Mouse (Mus musculus) midbrain, embryonic 15.5 days (tissue): ENCODE data around the gene Rpl35. TPM values are rescaled to one million over a fixed set of nuclear protein-coding genes. Genes with fewer than 3 reads are reported as not detected.

Experiments
- ATAC-seq: fragments of 200-750 bp; cut with Nextera tagmentation; replicated peaks from 2 replicates; pipeline ENCODE4 v1.8.0; 2017; ENCODE audit warnings: moderate TSS enrichment
- H3K27ac ChIP-seq: fragments of 300-500 bp; sonication (generic); 2 replicates; pipeline ENCODE4 v1.5.1; 2015; ENCODE audit warnings: mild to moderate bottlenecking, inconsistent platforms
- H3K27me3 ChIP-seq: fragments of 300-500 bp; sonication (generic); replicated peaks from 2 replicates; pipeline ENCODE4 v1.6.1; 2015; ENCODE audit warnings: inconsistent platforms
- H3K36me3 ChIP-seq: fragments of 300-500 bp; sonication (generic); replicated peaks from 2 replicates; pipeline ENCODE4 v1.6.1; 2015; ENCODE audit warnings: inconsistent platforms
- H3K4me1 ChIP-seq: fragments of 300-500 bp; sonication (generic); 2 replicates; pipeline ENCODE4 v1.6.1; 2015; ENCODE audit warnings: inconsistent platforms
- H3K4me2 ChIP-seq: fragments of 300-500 bp; sonication (generic); 2 replicates; pipeline ENCODE4 v1.6.1; 2015; ENCODE audit warnings: inconsistent platforms, mild to moderate bottlenecking, moderate library complexity
- H3K4me3 ChIP-seq: fragments of 300-500 bp; sonication (generic); 2 replicates; pipeline ENCODE4 v1.5.1; 2015; ENCODE audit warnings: mild to moderate bottlenecking, inconsistent platforms
- H3K9ac ChIP-seq: fragments of 300-500 bp; sonication (generic); 2 replicates; pipeline ENCODE4 v1.6.1; 2015; ENCODE audit warnings: mild to moderate bottlenecking, inconsistent platforms
- H3K9me3 ChIP-seq: fragments of 300-500 bp; sonication (generic); 2 replicates; pipeline ENCODE4 v1.6.1; 2016; ENCODE audit warnings: inconsistent platforms
- WGBS: fragments of 180-500 bp; shearing (Covaris S2); methylation state at CpG from one replicate; pipeline ENCODE4 v1.1.7; 2015; ENCODE audit warnings: mixed read lengths; 5-methylcytosine and 5-hydroxymethylcytosine counted together
- polyA plus RNA-seq: library from polyadenylated mRNA; unstranded; fragments of >200 nt; fragmentation: Nextera tagmentation; extraction: Ambion mirVana; gene quantifications from 2 replicates; pipeline ENCODE4 v1.2.1, GENCODE M21; 2015

Rpl35 gene
- polyA plus RNA-seq, 1 experiment from 2014 or later, result 527 TPM

- Histone ChIP-seq H3K9me3 (no peaks in the 10 kb centered on the region), H3K4me1 (peaks cover 62% of the 10 kb centered on the region), H3K27me3 (no peaks in the 10 kb centered on the region), H3K36me3 (peaks cover 11% of the 10 kb centered on the region), H3K9ac (no peak overlapping the region), H3K4me2 (peak overlapping the region; percentile 89), H3K4me3 (peak overlapping the region; percentile 86), H3K27ac (no peak overlapping the region)
- 92% methylated on average over 14 of the region's 14 CpGs for WGBS
- no peak for ATAC-seq
These were observed 816 bp upstream of the Rpl35 start for GRCm38 (mm10) chr2:39006149-39006730.

DNA sequence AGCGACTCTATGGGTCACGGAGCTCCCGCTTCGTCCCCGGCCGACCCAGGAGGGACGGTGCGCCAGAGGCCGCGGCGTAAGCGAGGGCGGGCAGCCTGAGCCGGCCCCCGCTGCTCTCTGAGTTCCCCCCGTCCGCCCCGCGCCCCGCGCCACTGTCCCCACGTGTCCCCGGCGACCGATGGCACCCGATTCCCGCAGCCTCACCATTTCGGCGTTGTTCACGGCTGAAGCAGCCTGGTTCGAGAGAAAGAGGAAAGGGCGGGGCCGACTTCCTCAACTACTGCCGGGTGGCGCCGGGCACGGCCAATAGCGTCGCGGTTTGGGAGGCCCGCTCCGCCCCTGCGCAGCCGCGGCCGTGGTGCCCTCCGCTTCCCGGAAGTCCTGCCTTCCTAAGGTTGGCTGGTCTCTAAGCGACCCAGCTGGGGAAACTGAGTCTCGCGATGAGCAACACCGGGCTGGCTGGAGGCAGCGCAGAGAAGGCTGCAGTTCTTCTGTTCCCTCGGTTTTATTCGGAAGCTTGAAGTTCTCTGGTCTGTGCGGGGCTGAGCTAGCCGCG lies 466 bp downstream of the Rpl35 start, which contains the start of gene Arpc5l:
TSS of gene Arpc5l (plus strand) at position 469 of the 556 bp plus-strand sequence.
- H3K9me3 ChIP-seq, result no peaks in the 10 kb centered on the region
- H3K36me3 ChIP-seq, result peaks cover 24% of the 10 kb centered on the region
- no peaks in the 10 kb centered on the region for H3K27me3 ChIP-seq
- H3K27ac ChIP-seq, result peak within 1 kb of the TSS; percentile 89
- peak within 1 kb of the TSS; percentile 89 for H3K4me2 ChIP-seq
- peak within 1 kb of the TSS; percentile 86 for H3K4me3 ChIP-seq
- peaks cover 53% of the 10 kb centered on the region for H3K4me1 ChIP-seq
- under 1% methylated on average over 57 of the region's 58 CpGs for WGBS
- peak within 1 kb of the TSS; percentile 88 for H3K9ac ChIP-seq
- ATAC-seq, result peak; percentile 89

- Histone ChIP-seq H3K27ac (peak overlapping the region; percentile 89), H3K4me2 (peak overlapping the region; percentile 89), H3K9me3 (no peaks in the 10 kb centered on the region), H3K27me3 (no peaks in the 10 kb centered on the region), H3K9ac (peak overlapping the region; percentile 88), H3K36me3 (peaks cover 29% of the 10 kb centered on the region), H3K4me1 (peaks cover 48% of the 10 kb centered on the region), H3K4me3 (peak overlapping the region; percentile 86)
- WGBS, result 0% methylated on average over 11 of the region's 11 CpGs
- ATAC-seq, result peak; percentile 2; the same call in 1 of the 2 replicates
These were observed 1.1 kb downstream of the Rpl35 start for GRCm38 (mm10) chr2:39004372-39004771.

DNA sequence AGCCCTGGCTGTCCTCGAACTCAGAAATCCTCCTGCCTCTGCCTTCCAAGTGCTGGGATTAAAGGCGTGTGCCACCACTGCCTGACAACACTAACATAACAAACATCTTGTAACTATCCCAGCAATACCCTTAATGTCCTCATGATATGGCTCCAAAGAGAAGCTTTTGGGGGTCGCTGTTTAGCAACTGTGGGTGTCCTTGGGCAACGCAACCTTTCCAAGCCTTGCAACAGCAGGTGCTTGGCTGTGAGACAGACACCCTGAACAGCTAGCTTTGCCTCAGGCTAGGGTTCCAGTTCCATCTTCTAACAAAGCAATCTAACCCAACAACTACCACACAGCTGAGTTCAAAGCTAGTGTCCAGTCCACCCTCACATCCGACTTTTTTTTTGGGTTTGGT lies 1.9 kb downstream of the Rpl35 start:
- Histone ChIP-seq H3K4me3 (peak overlapping the region; percentile 86), H3K9me3 (no peaks in the 10 kb centered on the region), H3K27ac (no peak overlapping the region), H3K27me3 (no peaks in the 10 kb centered on the region), H3K4me1 (peaks cover 40% of the 10 kb centered on the region), H3K4me2 (peak overlapping the region; percentile 89), H3K36me3 (peaks cover 29% of the 10 kb centered on the region), H3K9ac (no peak overlapping the region; the same call in 1 of the 2 replicates)
- no peak for ATAC-seq
- WGBS, result 71% methylated on average over 5 of the region's 5 CpGs

- Histone ChIP-seq H3K4me2 (peak overlapping the region; percentile 89), H3K36me3 (peaks cover 29% of the 10 kb centered on the region), H3K27me3 (no peaks in the 10 kb centered on the region), H3K9me3 (no peaks in the 10 kb centered on the region), H3K9ac (no peak overlapping the region), H3K4me1 (peaks cover 40% of the 10 kb centered on the region), H3K4me3 (peak overlapping the region; percentile 86; the same call in 1 of the 2 replicates), H3K27ac (no peak overlapping the region)
- no peak for ATAC-seq
- 51% methylated on average over 8 of the region's 8 CpGs for WGBS
These were observed 2.3 kb downstream of the Rpl35 start for GRCm38 (mm10) chr2:39003106-39003505.

- Histone ChIP-seq H3K4me1 (peaks cover 38% of the 10 kb centered on the region), H3K36me3 (peaks cover 29% of the 10 kb centered on the region), H3K27me3 (0 out of 2 replicates have a peak, but pooled peaks cover 4% of the 10 kb centered on the region), H3K4me3 (no peak overlapping the region), H3K27ac (no peak overlapping the region), H3K4me2 (no peak overlapping the region), H3K9ac (no peak overlapping the region), H3K9me3 (no peaks in the 10 kb centered on the region)
- 89% methylated on average over 3 of the region's 3 CpGs for WGBS
- no peak for ATAC-seq
These were observed 3.6 kb downstream of the Rpl35 start for GRCm38 (mm10) chr2:39001866-39002265.

GRCm38 (mm10) chr2:39000587-39000919 lies 4.9 kb downstream of the Rpl35 start:
- Histone ChIP-seq H3K4me2 (no peak overlapping the region), H3K36me3 (peaks cover 29% of the 10 kb centered on the region), H3K27ac (no peak overlapping the region), H3K9ac (no peak overlapping the region), H3K27me3 (0 out of 2 replicates have a peak, but pooled peaks cover 4% of the 10 kb centered on the region), H3K4me1 (peaks cover 25% of the 10 kb centered on the region), H3K9me3 (no peaks in the 10 kb centered on the region), H3K4me3 (no peak overlapping the region)
- 93% methylated on average over 4 of the region's 4 CpGs for WGBS
- ATAC-seq, result no peak

DNA sequence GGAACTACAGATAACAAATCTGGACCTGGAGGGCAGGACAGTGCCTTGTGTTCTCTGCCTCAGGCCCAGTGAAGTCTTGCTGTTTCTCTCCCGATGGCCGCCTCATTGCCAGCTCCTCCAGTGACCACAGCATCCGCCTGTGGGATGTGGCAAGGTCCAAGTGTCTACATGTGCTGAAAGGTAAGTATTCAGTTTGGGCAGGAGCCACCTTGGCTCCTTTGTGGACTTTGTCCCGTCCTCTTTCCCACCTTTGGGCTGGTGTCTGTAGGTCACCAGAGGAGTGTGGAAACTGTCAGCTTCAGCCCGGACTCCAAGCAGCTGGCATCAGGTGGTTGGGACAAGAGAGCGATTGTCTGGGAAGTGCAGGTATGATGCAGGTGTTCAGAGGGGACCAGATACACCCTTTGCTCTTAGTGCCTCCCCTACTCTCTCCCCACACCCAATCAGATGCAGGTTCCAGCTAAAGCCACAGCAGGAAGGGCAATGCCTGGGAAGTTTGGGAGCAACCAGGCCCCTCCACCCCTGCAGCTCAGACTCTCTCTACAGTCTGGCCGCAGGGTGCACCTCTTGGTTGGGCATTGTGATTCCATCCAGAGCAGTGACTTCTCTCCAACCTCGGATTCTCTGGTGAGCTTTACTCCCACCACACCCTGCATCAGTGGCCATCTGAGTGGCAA lies 5.4 kb downstream of the Rpl35 start:
- Histone ChIP-seq H3K4me2 (no peak overlapping the region), H3K27ac (no peak overlapping the region), H3K27me3 (0 out of 2 replicates have a peak, but pooled peaks cover 4% of the 10 kb centered on the region), H3K4me1 (peaks cover 25% of the 10 kb centered on the region), H3K9me3 (no peaks in the 10 kb centered on the region), H3K9ac (no peak overlapping the region), H3K36me3 (peaks cover 29% of the 10 kb centered on the region), H3K4me3 (no peak overlapping the region)
- no peak for ATAC-seq
- WGBS, result 70% methylated on average over 8 of the region's 8 CpGs

DNA sequence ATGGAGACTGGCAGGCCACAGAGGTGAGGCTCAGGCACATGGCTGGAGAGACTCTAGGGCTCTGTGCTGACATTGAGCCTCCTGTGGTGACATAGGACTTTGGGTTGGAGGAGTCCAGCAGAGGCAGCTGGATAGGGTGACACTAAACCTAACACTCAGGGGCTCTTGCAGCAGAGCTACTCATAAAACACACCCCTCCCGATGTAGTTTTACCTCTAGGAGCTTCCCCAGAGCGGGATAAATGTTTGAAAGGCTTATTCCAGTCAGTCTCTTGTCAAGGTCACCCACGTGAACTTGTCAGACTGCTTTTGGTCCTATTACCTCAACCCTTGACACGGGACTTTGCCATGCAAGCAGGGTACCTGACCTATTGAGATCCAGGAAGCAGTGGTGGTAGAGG lies 6.0 kb downstream of the Rpl35 start:
- peaks cover 24% of the 10 kb centered on the region for H3K4me1 ChIP-seq
- no peaks in the 10 kb centered on the region for H3K9me3 ChIP-seq
- 0 out of 2 replicates have a peak, but pooled peaks cover 4% of the 10 kb centered on the region for H3K27me3 ChIP-seq
- 61% methylated on average over 4 of the region's 4 CpGs for WGBS
- no peak overlapping the region for H3K4me2 ChIP-seq
- no peak for ATAC-seq
- no peak overlapping the region for H3K4me3 ChIP-seq
- H3K36me3 ChIP-seq, result peaks cover 29% of the 10 kb centered on the region
- no peak overlapping the region for H3K9ac ChIP-seq
- H3K27ac ChIP-seq, result no peak overlapping the region

DNA sequence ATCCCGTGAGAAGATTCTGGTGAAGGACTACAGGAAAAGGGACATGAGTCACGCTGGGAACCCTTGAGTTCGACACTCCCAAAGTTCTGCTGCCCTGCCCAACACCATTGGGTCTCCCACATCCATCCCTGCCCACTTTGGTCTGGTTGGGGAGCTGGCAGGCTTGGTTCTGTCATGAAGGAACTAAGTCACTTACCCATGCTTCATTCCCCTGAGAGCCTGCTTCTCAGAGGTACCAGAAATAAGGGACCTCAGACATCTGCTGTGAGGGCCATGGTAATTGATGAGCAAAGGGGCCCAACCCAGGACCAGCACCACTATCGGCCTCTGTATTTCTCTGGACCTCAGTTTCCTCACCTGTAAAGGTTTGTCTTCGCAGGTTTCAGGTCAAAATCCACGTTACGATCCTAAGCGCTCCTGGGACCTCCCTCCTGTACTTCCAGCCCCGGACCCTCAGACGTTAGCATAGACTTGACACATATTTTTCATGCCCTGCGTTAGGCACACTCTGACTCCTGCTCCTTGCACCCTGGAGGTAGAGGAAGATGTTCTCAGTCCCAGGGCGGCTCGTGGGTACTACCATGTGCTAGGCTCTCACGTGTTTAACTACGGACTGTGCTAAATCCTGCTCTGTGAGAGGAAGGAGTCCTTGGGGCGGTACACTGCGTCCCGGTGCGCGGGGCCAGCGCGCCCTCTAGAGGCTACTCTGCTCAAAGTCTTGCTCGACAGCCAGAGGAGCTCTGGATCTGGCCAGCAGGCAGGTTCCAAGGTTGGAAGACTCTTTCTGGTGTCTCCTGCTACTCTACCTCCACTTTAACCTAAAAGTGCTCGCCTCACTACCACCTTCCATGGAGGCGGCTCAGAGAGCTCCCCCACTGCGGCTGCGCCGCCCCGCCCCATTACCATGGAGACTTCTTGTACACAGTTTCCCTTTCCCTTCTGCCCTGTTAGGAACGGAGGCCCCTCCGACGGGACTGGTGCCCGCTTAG lies 7.7 kb downstream of the Rpl35 start, which contains the start of gene Wdr38:
TSS of gene Wdr38 (plus strand) at position 91 of the 989 bp plus-strand sequence.
- peak; percentile 92 for ATAC-seq
- Histone ChIP-seq H3K4me3 (peak within 1 kb of the TSS; percentile 32), H3K27me3 (0 out of 2 replicates have a peak, but pooled peaks cover 4% of the 10 kb centered on the region), H3K9me3 (no peaks in the 10 kb centered on the region), H3K27ac (no peak within 1 kb of the TSS), H3K9ac (no peak within 1 kb of the TSS; the same call in 1 of the 2 replicates), H3K4me2 (peak within 1 kb of the TSS; percentile 43), H3K4me1 (peaks cover 7% of the 10 kb centered on the region), H3K36me3 (peaks cover 26% of the 10 kb centered on the region)
- 15% methylated on average over 33 of the region's 33 CpGs for WGBS

GRCm38 (mm10) chr2:38992452-38992851 lies 13.0 kb downstream of the Rpl35 start:
- Histone ChIP-seq H3K9me3 (no peaks in the 10 kb centered on the region), H3K4me3 (no peak overlapping the region), H3K9ac (no peak overlapping the region), H3K4me1 (0 out of 2 replicates have a peak, but pooled peaks cover under 1% of the 10 kb centered on the region), H3K27ac (no peak overlapping the region), H3K4me2 (no peak overlapping the region), H3K27me3 (0 out of 2 replicates have a peak, but pooled peaks cover 3% of the 10 kb centered on the region), H3K36me3 (no peaks in the 10 kb centered on the region)
- ATAC-seq, result no peak
- WGBS, result 46% methylated on average over 4 of the region's 4 CpGs
